Mouse (Mus musculus) limb, embryonic 15.5 days (tissue): Measurements from ENCODE around the gene Daam2. TPM values are rescaled to one million over a fixed set of nuclear protein-coding genes. Genes with fewer than 3 reads are reported as not detected.

Source experiments
- ATAC-seq: fragments of 200-750 bp; cut with Nextera tagmentation; 2 replicates; pipeline ENCODE4 v1.8.0; 2017; ENCODE audit warnings: low read depth, moderate TSS enrichment; ENCODE audit not compliant: insufficient number of reproducible peaks, low FRiP score, low TSS enrichment
- H3K27ac ChIP-seq: fragments of 300-500 bp; sonication (generic); 2 replicates; pipeline ENCODE4 v1.5.1; 2015; ENCODE audit warnings: moderate library complexity, mild to moderate bottlenecking, inconsistent platforms
- H3K27me3 ChIP-seq: fragments of 300-500 bp; sonication (generic); 2 replicates; pipeline ENCODE4 v1.6.1; 2015; ENCODE audit warnings: inconsistent platforms
- H3K36me3 ChIP-seq: fragments of 300-500 bp; sonication (generic); 2 replicates; pipeline ENCODE4 v1.6.1; 2015; ENCODE audit warnings: inconsistent platforms
- H3K4me1 ChIP-seq: fragments of 300-500 bp; sonication (generic); 2 replicates; pipeline ENCODE4 v1.6.1; 2015; ENCODE audit warnings: inconsistent platforms
- H3K4me2 ChIP-seq: fragments of 300-500 bp; sonication (generic); 2 replicates; pipeline ENCODE4 v1.6.1; 2015; ENCODE audit warnings: mild to moderate bottlenecking, inconsistent platforms
- H3K4me3 ChIP-seq: fragments of 300-500 bp; sonication (generic); 2 replicates; pipeline ENCODE4 v1.5.1; 2015; ENCODE audit warnings: mild to moderate bottlenecking, inconsistent platforms
- H3K9ac ChIP-seq: fragments of 300-500 bp; sonication (generic); 2 replicates; pipeline ENCODE4 v1.6.1; 2015; ENCODE audit warnings: inconsistent platforms
- H3K9me3 ChIP-seq: fragments of 300-500 bp; sonication (generic); 2 replicates; pipeline ENCODE4 v1.6.1; 2016; ENCODE audit warnings: inconsistent platforms
- WGBS: fragments of 180-500 bp; shearing (Covaris S2); methylation state at CpG from one replicate; pipeline ENCODE4 v1.1.7; 2015; 5-methylcytosine and 5-hydroxymethylcytosine counted together
- polyA plus RNA-seq: library from polyadenylated mRNA; unstranded; fragments of >200 nt; fragmentation: Nextera tagmentation; extraction: Ambion mirVana; gene quantifications from 2 replicates; pipeline ENCODE4 v1.2.1, GENCODE M21; 2015

Daam2 gene
- polyA plus RNA-seq = 8.3 and 9.9 TPM in 2 replicates

- Histone ChIP-seq H3K4me2 (peak within 1 kb of the TSS; percentile 55), H3K4me3 (peak within 1 kb of the TSS; percentile 59), H3K27ac (peak within 1 kb of the TSS; percentile 96), H3K9me3 (no peaks in the 10 kb centered on the region), H3K4me1 (peaks cover 29% of the 10 kb centered on the region), H3K9ac (peak within 1 kb of the TSS; percentile 65), H3K27me3 (no peaks in the 10 kb centered on the region), H3K36me3 (no peaks in the 10 kb centered on the region)
- peak; percentile 88 for ATAC-seq
- 2% methylated on average over 38 of the region's 38 CpGs for WGBS
Observed at GRCm38 (mm10) chr17:49563830-49564470, at the start of gene Daam2. TSS of gene Daam2 (minus strand) at chr17:49564343.

DNA sequence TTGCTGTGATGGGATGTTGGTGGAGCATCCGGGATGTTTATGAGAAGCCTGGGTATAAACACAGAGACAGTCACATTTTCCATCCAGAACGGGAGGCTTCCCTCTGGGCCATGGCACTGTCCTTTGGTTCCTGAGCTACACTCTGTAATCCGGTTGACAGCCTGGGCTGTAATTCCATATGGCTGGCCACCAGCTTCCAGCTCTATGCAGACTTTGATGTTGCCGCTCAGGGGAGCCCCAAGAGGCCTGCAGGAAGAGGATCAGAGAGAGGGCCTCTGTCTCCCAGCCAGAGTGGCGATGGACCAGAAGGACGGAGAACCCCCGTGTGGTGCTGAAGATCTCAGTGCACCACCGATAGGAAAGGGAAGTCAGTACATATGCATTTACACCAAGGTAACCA lies 46.2 kb upstream of the Daam2 start:
- Histone ChIP-seq H3K9ac (no peak overlapping the region), H3K36me3 (no peaks in the 10 kb centered on the region), H3K4me2 (no peak overlapping the region), H3K9me3 (no peaks in the 10 kb centered on the region), H3K4me3 (no peak overlapping the region), H3K27me3 (no peaks in the 10 kb centered on the region), H3K27ac (no peak overlapping the region), H3K4me1 (peaks cover 8% of the 10 kb centered on the region)
- ATAC-seq = no peak
- 22% methylated on average over 8 of the region's 8 CpGs for WGBS

DNA sequence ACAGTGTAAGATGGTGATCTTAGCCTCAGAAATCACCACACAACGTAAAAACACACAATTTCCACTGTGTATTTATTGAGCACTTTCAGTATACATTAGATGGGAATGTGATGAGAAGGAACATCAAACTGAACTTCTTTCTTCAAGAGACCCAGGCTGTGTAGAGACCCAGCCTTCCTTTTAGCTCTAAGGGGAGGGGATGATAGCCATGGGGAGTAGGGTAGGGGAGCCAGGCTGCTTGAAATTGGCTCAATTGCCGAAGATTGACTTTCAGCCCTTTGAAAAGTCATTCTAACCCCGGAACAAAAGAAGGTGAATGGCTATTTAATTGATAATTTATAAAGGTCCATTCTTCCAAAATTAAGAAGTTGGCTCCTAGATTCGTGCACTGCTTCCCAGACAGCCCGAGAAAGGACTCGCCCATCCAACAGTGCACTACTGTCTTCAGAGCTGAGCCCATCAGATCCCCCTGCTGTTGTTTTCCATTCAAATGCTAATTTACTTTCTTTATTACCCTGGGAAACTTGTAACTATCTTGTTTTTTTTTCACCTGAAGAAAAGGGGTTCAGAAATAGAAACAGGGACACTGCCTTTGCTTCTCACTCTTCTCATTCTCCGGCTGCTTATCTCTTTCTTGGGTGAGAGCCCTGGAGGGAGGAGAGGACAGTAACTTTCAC lies 43.3 kb upstream of the Daam2 start:
- Histone ChIP-seq H3K4me1 (0 out of 2 replicates have a peak, but pooled peaks cover 3% of the 10 kb centered on the region), H3K27me3 (no peaks in the 10 kb centered on the region), H3K9me3 (no peaks in the 10 kb centered on the region), H3K4me2 (no peak overlapping the region), H3K27ac (no peak overlapping the region), H3K4me3 (no peak overlapping the region), H3K9ac (no peak overlapping the region), H3K36me3 (no peaks in the 10 kb centered on the region)
- 69% methylated on average over 7 of the region's 7 CpGs for WGBS
- ATAC-seq = no peak

DNA sequence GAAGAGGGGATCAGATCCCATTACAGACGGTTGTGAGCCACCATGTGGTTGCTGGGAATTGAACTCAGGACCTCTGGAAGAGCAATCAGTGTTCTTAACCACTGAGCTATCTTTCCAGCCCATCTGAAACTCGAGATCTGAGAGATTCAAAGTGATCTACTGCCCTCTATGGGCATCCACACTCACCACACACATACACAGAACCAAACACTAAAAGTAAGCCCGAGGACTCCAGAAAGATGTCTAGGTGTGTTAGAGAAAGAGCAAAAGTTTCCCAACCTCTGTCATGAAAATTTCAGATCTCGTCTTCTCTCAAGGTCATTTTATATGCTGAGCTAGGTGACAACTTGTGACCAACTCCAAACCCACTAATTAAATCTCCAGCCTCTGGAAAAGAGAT lies 41.3 kb upstream of the Daam2 start:
- no peak overlapping the region for H3K4me2 ChIP-seq
- H3K27ac ChIP-seq = no peak overlapping the region
- H3K4me1 ChIP-seq = 0 out of 2 replicates have a peak, but pooled peaks cover 3% of the 10 kb centered on the region
- no peaks in the 10 kb centered on the region for H3K36me3 ChIP-seq
- no peak overlapping the region for H3K4me3 ChIP-seq
- no peaks in the 10 kb centered on the region for H3K27me3 ChIP-seq
- no peaks in the 10 kb centered on the region for H3K9me3 ChIP-seq
- 80% methylated on average over 4 of the region's 4 CpGs for WGBS
- H3K9ac ChIP-seq = no peak overlapping the region
- no peak for ATAC-seq

DNA sequence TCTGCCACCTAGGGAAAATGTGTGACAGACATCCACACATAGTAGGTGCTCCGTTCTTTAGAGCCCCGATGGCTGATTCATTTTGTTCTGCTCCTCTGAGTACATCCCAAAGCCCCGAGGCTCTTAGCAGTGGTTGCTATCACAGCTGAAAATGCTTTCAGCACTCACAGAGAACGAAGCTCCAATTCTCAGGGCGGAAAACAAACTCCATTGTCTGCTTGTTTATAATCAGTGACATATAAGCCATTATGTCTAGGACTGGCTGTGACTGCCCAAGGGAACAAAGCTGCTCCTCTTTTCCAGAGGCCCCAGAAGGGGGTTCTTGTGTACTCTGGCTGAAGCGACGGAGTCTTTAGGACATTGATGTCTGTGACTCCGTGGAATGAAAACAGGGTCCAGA lies 25.9 kb upstream of the Daam2 start:
- no peak overlapping the region for H3K27ac ChIP-seq
- H3K4me1 ChIP-seq = no peaks in the 10 kb centered on the region
- ATAC-seq = no peak
- no peaks in the 10 kb centered on the region for H3K27me3 ChIP-seq
- H3K9ac ChIP-seq = no peak overlapping the region
- no peaks in the 10 kb centered on the region for H3K9me3 ChIP-seq
- no peak overlapping the region for H3K4me3 ChIP-seq
- WGBS = 67% methylated on average over 8 of the region's 8 CpGs
- no peak overlapping the region for H3K4me2 ChIP-seq
- H3K36me3 ChIP-seq = no peaks in the 10 kb centered on the region

GRCm38 (mm10) chr17:49582471-49582870 lies 18.3 kb upstream of the Daam2 start:
- Histone ChIP-seq H3K4me2 (no peak overlapping the region), H3K9me3 (no peaks in the 10 kb centered on the region), H3K27me3 (no peaks in the 10 kb centered on the region), H3K4me1 (no peaks in the 10 kb centered on the region), H3K4me3 (no peak overlapping the region), H3K9ac (no peak overlapping the region), H3K36me3 (no peaks in the 10 kb centered on the region), H3K27ac (no peak overlapping the region)
- ATAC-seq = no peak
- WGBS = 15% methylated on average over 11 of the region's 11 CpGs

DNA sequence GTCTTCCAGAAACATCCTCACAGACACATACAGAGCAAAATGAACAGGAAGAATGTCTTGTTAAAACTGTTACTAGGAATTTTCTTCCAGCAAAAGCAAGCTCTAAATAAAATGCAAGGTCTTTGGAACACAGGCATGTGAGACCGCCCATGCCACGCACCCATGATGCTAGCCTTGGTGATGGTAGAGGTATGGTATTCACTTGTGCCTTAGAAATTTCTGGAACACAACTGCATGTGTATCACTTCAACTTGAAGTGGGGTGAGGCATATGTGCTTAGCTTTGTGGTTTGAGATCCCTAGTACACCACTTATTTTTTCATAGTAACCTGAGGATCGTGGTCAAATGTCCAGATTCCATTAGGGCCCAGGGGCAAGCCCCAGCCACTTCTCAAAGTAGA lies 13.2 kb upstream of the Daam2 start:
- H3K9ac ChIP-seq = no peak overlapping the region
- no peaks in the 10 kb centered on the region for H3K27me3 ChIP-seq
- 88% methylated on average over 3 of the region's 3 CpGs for WGBS
- H3K4me2 ChIP-seq = no peak overlapping the region
- no peak overlapping the region for H3K27ac ChIP-seq
- no peak for ATAC-seq
- no peaks in the 10 kb centered on the region for H3K4me1 ChIP-seq
- H3K36me3 ChIP-seq = no peaks in the 10 kb centered on the region
- no peaks in the 10 kb centered on the region for H3K9me3 ChIP-seq
- H3K4me3 ChIP-seq = no peak overlapping the region

DNA sequence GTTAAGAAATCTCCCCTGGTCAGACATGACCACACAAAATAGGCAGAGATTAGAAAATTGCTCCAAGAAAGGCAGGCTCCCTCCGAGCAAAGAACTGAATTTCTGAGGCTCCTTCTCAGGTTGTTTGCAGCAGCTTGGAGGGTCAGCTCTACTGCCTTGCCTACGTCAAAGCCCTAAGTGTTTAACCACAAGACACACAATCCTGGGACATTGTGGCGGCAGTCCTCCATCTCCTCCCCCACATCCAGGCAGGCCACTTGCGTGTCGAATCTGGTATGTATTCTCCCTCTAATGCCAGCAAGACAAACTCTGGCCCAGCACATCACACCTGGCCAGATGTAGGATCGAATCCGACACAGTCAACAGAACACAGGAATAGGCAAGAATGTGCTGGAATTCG lies 4.6 kb upstream of the Daam2 start:
- no peak overlapping the region for H3K27ac ChIP-seq
- H3K9me3 ChIP-seq = no peaks in the 10 kb centered on the region
- H3K4me1 ChIP-seq = peaks cover 5% of the 10 kb centered on the region
- no peak overlapping the region for H3K9ac ChIP-seq
- 71% methylated on average over 8 of the region's 8 CpGs for WGBS
- H3K4me3 ChIP-seq = no peak overlapping the region
- ATAC-seq = no peak
- H3K36me3 ChIP-seq = no peaks in the 10 kb centered on the region
- no peaks in the 10 kb centered on the region for H3K27me3 ChIP-seq
- no peak overlapping the region for H3K4me2 ChIP-seq

GRCm38 (mm10) chr17:49564489-49564888 lies 346 bp upstream of the Daam2 start:
- Histone ChIP-seq H3K9ac (peak overlapping the region; percentile 65), H3K27me3 (no peaks in the 10 kb centered on the region), H3K9me3 (no peaks in the 10 kb centered on the region), H3K4me1 (peaks cover 29% of the 10 kb centered on the region), H3K4me3 (peak overlapping the region; percentile 59), H3K36me3 (no peaks in the 10 kb centered on the region), H3K27ac (peak overlapping the region; percentile 96), H3K4me2 (peak overlapping the region; percentile 55)
- WGBS = 12% methylated on average over 3 of the region's 3 CpGs
- ATAC-seq = peak; percentile 26; the same call in 1 of the 2 replicates

GRCm38 (mm10) chr17:49563416-49563780 lies 745 bp downstream of the Daam2 start:
- Histone ChIP-seq H3K36me3 (no peaks in the 10 kb centered on the region), H3K4me1 (peaks cover 29% of the 10 kb centered on the region), H3K4me3 (peak overlapping the region; percentile 59), H3K27ac (peak overlapping the region; percentile 96), H3K4me2 (peak overlapping the region; percentile 55), H3K9me3 (no peaks in the 10 kb centered on the region), H3K27me3 (no peaks in the 10 kb centered on the region), H3K9ac (peak overlapping the region; percentile 65)
- 6% methylated on average over 4 of the region's 4 CpGs for WGBS
- no peak for ATAC-seq

DNA sequence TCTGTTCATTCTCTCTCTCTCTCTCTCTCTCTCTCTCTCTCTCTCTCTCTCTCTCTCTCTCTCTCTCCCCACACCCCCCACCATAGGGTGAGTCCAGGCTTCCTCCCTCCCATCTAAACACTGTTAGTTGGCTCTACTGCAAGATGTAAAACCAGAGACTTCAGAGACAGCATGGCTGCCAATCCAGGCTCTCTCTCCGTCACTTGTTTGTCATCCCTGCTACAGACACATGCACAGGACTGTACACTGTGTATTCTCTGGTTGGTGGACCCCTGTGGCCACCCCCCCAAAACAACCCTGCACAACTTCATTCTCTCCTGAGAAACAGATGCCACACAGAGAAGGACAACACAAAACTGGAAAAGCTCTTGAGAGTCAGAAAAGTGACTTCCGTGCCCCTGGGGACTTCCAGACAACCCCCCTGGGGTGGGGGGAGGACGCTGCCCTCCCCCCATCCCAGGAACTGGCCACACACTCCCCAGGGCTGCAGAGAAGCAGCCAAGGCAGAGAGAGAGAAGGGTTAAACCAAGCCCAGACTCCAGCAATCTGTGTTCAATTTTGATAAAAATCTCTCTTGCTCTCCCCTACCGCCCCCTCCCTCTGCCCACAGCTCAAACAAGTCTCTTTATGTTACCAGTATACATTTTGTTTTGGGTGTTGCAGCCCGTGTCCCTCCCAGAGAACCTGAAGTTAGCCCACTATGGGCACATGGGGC lies 1.3 kb downstream of the Daam2 start:
- peaks cover 29% of the 10 kb centered on the region for H3K4me1 ChIP-seq
- no peak for ATAC-seq

DNA sequence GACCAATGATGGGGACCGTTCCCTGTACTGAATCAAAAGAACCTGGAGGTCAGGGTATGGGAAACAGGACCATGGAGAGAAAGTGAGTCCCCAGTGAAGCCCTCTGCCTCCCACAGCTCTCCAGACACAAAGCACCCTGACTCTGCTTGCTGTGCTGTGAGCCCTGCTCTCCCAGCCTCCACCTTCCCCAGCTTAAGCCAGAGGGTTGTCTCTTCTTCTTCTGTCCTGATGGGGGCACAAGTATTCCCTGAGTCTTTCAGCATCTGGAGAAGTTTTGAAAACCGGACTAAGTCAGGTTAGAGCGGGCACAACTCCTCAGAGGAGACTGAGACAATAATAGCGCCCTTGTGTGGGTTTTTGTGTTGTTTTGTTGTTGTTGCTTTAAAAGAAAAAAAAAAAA lies 2.2 kb downstream of the Daam2 start:
- H3K9me3 ChIP-seq = no peaks in the 10 kb centered on the region
- peak overlapping the region; percentile 51; the same call in 1 of the 2 replicates for H3K27ac ChIP-seq
- peak overlapping the region; percentile 55 for H3K4me2 ChIP-seq
- no peaks in the 10 kb centered on the region for H3K27me3 ChIP-seq
- no peaks in the 10 kb centered on the region for H3K36me3 ChIP-seq
- WGBS = 25% methylated on average over 4 of the region's 4 CpGs
- ATAC-seq = no peak
- peaks cover 29% of the 10 kb centered on the region for H3K4me1 ChIP-seq
- no peak overlapping the region for H3K9ac ChIP-seq
- peak overlapping the region; percentile 59 for H3K4me3 ChIP-seq

More for the DNA sequence above, 1.3 kb downstream of the Daam2 start:
- 8% methylated on average over 5 of the region's 5 CpGs for WGBS
- Histone ChIP-seq H3K9me3 (no peaks in the 10 kb centered on the region), H3K4me3 (peak overlapping the region; percentile 59), H3K4me2 (peak overlapping the region; percentile 55), H3K9ac (peak overlapping the region; percentile 65), H3K36me3 (no peaks in the 10 kb centered on the region), H3K27ac (peak overlapping the region; percentile 96), H3K27me3 (no peaks in the 10 kb centered on the region)
